Mouse (Mus musculus) erythroblast, embryonic 14.5 days (primary cell): ENCODE measurements around the gene Slc30a2.
"Not testable (repeated sequence)": the region's sequence is repeated elsewhere in the genome, so short reads cannot be mapped to it uniquely, and the experiment has no call there.

Experiments
- GATA1 ChIP-seq: IDR thresholded peaks from 2 replicates; pipeline ENCODE4 v1.6.1; 2012; ENCODE audit warnings: low read length, inconsistent platforms, mixed read lengths
- TAL1 ChIP-seq: IDR thresholded peaks from 3 replicates; pipeline ENCODE4 v1.6.1; 2012; ENCODE audit warnings: low read length, inconsistent platforms, mixed read lengths

GRCm38 (mm10) chr4:134383750-134384149 is 40.8 kb downstream of the Slc30a2 start, which contains the start of gene Extl1:
- TF ChIP-seq TAL1, GATA1: not testable (repeated sequence)
